Mouse (Mus musculus) gastrocnemius, postnatal 4 days (tissue): ENCODE results near the gene Hist1h4h. TPM values are rescaled to one million over a fixed set of nuclear protein-coding genes. Genes with fewer than 3 reads are reported as not detected.
A peak's percentile ranks its signal among the peaks of the same experiment; 100 is the strongest.

Source experiments
- DNase-seq, 2 experiments: peaks; one replicate each; pipeline ENCODE4 v3.0.0; 2021 to 2022; ENCODE audit warnings: low spot score in 2 of 2, mixed read lengths in 2 of 2
- long read RNA-seq, 2 experiments: library from polyadenylated mRNA; stranded (forward); transcript quantifications; one replicate each; pipeline ENCODE4 v2.0.0; 2021
- total RNA-seq, 2 experiments: library from RNA; stranded (reverse); gene quantifications; 2 replicates each; pipeline ENCODE4 v1.2.3; 2021

Hist1h4h gene
- total RNA-seq: 100 to 1,000 TPM; 761 to 939 TPM
- long read RNA-seq, experiment 1, transcript Hist1h4h-201 (1 exons, 470 nt): major isoform, 13 of 13 reads
- long read RNA-seq, experiment 1, partial matches to known transcripts: 0 of 13 reads
- long read RNA-seq, experiment 1, other reads (novel, unspliced or antisense): 0 of 13 reads
- long read RNA-seq, experiment 2, transcript Hist1h4h-201 (1 exons, 470 nt): major isoform, 9 of 9 reads
- long read RNA-seq, experiment 2, partial matches to known transcripts: 0 of 9 reads
- long read RNA-seq, experiment 2, other reads (novel, unspliced or antisense): 0 of 9 reads

GRCm38 (mm10) chr13:23530901-23531875 is at the start of gene Hist1h4h:
Gene Hist1h4h (plus strand): TSS chr13:23531050.
- peak; percentile 78 to 93 for DNase-seq

GRCm38 (mm10) chr13:23483153-23483552 is 47.7 kb upstream of the Hist1h4h start:
- DNase-seq: no peak

- DNase-seq: no peak
Observed at GRCm38 (mm10) chr13:23485271-23485670, 45.6 kb upstream of the Hist1h4h start.

- peak in 1 of 2 experiments; percentile 39 for DNase-seq
Observed at GRCm38 (mm10) chr13:23488400-23489322, 42.2 kb upstream of the Hist1h4h start, which contains the start of gene Btn2a2. Gene Btn2a2 (minus strand): TSS chr13:23488857.

GRCm38 (mm10) chr13:23490863-23491262 is 40.0 kb upstream of the Hist1h4h start:
- no peak for DNase-seq

- DNase-seq: no peak
Observed at GRCm38 (mm10) chr13:23491263-23491662, 39.6 kb upstream of the Hist1h4h start.

- DNase-seq: no peak
Observed at GRCm38 (mm10) chr13:23491990-23492389, 38.9 kb upstream of the Hist1h4h start.

GRCm38 (mm10) chr13:23495526-23495925 is 35.3 kb upstream of the Hist1h4h start:
- DNase-seq: no peak

- no peak for DNase-seq
Observed at GRCm38 (mm10) chr13:23497656-23498321, 33.1 kb upstream of the Hist1h4h start.

- no peak for DNase-seq
Observed at GRCm38 (mm10) chr13:23498653-23499052, 32.2 kb upstream of the Hist1h4h start.

- no peak for DNase-seq
Observed at GRCm38 (mm10) chr13:23499943-23500342, 30.9 kb upstream of the Hist1h4h start.

GRCm38 (mm10) chr13:23500424-23501200 is 30.2 kb upstream of the Hist1h4h start:
- no peak for DNase-seq

GRCm38 (mm10) chr13:23501511-23501910 is 29.3 kb upstream of the Hist1h4h start:
- no peak for DNase-seq

GRCm38 (mm10) chr13:23502031-23502567 is 28.8 kb upstream of the Hist1h4h start:
- DNase-seq: no peak

- no peak for DNase-seq
Observed at GRCm38 (mm10) chr13:23502916-23503315, 27.9 kb upstream of the Hist1h4h start.

GRCm38 (mm10) chr13:23503797-23504196 is 27.1 kb upstream of the Hist1h4h start:
- DNase-seq: no peak

- no peak for DNase-seq
Observed at GRCm38 (mm10) chr13:23505662-23506345, 25.0 kb upstream of the Hist1h4h start.

- DNase-seq: peak in 1 of 2 experiments; percentile 21
Observed at GRCm38 (mm10) chr13:23506351-23506750, 24.5 kb upstream of the Hist1h4h start.
